Mouse (Mus musculus): ENCODE measurements around the gene Klk1b26.
A peak's percentile ranks its signal among the peaks of the same experiment; 100 is the strongest.
"Not testable (repeated sequence)": the region's sequence is repeated elsewhere in the genome, so short reads cannot be mapped to it uniquely, and the experiment has no call there.

Gene Klk1b26

DNA sequence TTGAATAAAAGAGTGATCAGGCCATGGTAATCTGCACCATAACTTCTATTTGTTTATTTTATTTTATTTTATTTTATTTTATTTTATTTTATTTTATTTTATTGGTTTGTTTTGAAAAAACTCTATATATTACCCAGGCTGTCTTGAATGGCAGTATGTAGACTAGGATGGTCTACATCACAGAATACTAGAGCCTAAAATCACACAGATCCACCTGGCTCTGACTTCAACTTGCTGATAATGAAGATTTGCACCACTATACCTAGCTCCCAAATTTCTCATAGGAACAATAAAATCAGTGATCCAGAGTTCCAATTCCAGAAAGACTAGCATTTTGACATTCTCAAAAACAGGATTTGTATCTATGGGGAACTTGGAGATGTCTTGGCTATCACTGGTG lies at the start of gene Klk1b26:
Klk1b26 (plus strand) TSS at position 301 of the 400 bp plus-strand sequence.
- DNase-seq (ENCODE audit: low read depth, low spot score): not testable (repeated sequence)

DNA sequence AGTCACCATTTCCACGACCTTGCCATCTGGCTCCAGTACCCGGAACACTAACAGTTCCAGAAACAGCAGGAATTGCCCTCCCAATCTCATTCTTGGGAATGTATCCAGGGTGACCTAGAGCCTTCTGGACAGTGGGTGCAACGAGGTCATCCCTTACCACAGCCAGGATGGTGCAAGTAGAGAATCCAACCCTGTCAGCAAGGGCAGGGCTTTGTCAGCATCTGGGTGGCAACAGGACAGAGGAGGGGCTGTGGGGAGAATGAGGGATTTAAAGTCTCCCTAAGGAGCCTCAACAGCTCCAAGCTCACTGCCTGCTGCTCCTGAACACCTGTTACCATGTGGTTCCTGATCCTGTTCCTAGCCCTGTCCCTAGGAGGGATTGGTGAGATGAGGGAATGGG lies 45.5 kb upstream of the Klk1b26 start, which contains the start of gene Klk1b1:
Klk1b1 (plus strand) TSS at position 301 of the 400 bp plus-strand sequence.
- no peak for DNase-seq (ENCODE audit: low read depth, low spot score)

DNA sequence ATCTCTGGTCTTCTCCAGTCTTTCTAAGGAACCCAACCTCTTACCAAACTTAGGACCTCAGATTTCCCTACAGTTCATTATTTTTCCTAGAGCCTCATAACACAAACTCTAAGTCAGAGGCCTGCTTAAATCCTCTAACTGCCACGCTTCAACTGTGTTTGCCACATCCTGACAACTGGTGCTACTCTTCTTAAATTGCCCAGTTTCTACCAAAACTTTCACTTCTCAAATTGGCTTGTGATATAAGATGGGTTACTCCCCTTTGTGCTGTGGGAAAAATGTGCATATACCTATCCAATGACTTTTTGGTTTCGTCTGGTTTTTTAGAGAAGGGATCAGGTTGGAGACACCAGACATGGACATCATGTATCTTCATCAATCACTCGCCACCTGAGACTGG lies 44.9 kb upstream of the Klk1b26 start:
- peak; percentile 10 for DNase-seq (ENCODE audit: low read depth, low spot score)

DNA sequence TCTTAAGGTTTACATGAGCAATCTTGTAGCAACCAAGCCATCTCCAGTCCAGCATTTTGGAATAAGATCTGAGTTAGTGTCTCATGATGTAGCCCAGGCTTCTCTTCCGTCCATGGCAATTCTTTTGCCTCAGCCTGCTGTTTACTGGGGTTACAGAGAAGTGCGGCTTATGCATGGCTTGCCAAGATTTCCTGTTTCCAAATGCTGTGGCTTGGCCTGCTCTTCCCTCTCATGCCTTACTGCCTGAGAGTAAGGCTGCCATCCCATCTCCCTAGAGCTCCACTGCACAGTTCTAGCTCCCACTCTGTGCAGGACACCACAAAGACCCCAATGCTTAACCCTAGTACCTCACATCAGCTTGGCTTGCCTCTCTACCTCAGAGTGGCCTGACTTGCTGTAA lies 44.4 kb upstream of the Klk1b26 start:
- no peak for DNase-seq (ENCODE audit: low read depth, low spot score)

DNA sequence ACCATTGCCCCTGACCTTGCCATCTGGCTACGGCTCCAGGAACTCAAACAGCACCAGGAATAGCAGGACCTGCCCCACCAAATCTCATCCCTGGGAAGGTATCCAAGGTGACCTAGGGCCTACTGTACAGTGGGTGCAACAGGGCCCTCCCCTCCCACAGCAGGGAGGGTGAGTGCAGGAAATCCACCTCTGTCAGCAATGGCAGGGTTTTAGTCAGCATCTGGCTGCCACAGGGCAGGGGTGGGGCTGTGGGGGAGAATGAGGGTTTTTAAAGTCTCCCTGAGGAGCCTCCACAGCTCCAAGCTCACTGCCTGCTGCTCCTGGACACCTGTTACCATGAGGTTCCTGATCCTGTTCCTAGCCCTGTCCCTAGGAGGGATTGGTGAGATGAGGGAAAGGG lies 36.2 kb upstream of the Klk1b26 start, which contains the start of gene Klk1b9:
Klk1b9 (plus strand) TSS at position 301 of the 400 bp plus-strand sequence.
- DNase-seq (ENCODE audit: low read depth, low spot score): not testable (repeated sequence)

DNA sequence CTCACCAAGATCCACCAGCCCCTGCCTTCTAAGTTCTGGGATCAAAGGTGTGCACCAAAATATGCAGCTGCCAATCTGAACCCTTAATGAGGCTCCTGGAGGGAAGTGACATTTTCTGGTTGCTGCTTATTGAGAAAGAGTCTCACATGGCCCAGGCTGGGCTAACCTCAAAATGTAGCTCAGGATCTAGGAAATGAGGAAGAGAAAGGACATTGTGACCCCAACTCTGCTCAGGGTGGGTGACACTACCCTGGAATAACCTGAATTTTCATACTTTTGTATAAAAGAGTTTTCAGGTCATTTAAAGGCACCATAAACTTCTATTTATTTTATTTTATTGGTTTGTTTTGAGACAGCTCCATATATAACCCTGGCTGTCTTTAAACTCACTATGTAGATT lies 26.3 kb upstream of the Klk1b26 start:
- DNase-seq (ENCODE audit: low read depth, low spot score): no peak

DNA sequence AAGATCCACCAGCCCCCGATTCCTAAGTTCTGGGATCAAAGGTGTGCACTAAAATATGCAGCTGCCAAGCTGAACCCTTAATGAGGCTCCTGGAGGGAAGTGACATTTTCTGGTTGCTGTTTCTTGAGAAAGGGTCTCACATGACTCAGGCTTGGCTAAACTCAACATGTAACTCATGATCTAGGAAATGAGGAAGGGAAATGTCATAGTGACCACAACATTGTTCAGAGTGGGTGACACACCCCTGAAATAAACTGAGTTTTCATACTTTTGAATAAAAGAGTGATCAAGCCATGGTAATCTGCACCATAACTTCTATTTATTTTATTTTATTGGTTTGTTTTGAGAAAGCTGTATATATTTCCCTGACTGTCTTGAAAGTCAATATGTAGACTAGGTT lies 17.1 kb upstream of the Klk1b26 start:
- not testable (repeated sequence) for DNase-seq (ENCODE audit: low read depth, low spot score)

DNA sequence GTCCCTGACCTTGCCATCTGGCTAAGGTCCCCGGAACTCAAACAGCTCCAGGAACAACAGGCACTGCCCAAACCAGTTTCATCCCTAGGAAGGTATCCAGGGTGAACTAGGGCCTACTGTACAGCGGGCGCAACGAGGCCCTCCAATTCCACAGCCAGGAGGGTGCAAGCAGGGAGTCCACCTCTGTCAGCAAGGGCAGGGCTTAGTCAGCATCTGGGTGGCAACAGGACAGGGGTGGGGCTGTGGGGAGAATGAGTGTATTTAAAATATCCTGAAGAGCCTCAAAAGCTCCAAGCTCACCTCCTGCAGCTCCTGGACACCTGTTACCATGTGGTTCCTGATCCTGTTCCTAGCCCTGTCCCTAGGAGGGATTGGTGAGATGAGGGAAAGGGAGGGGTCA lies 16.4 kb upstream of the Klk1b26 start, which contains the start of gene Klk1b11:
Klk1b11 (plus strand) TSS at position 301 of the 400 bp plus-strand sequence.
- DNase-seq (ENCODE audit: low read depth, low spot score): not testable (repeated sequence)

DNA sequence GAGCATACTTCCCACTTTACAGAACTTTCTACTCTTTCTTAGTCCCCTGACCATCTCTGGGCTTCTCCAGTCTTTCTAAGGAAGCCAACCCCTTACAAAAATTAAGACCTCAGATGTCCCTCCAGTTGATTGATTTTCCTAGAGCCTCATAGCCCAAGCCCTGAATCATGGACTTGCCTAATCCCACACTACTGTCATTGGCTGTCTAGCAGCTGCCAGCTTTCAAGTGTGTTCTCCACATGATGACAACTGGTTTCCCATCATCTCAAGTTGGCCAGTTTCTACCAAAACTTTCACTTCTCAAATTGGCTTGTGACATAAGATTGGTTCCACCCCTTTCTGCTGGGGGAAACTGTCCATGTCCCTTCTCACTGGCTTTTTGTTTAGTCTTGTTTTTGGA lies 7.1 kb upstream of the Klk1b26 start:
- peak; percentile 51 for DNase-seq (ENCODE audit: low read depth, low spot score)

DNA sequence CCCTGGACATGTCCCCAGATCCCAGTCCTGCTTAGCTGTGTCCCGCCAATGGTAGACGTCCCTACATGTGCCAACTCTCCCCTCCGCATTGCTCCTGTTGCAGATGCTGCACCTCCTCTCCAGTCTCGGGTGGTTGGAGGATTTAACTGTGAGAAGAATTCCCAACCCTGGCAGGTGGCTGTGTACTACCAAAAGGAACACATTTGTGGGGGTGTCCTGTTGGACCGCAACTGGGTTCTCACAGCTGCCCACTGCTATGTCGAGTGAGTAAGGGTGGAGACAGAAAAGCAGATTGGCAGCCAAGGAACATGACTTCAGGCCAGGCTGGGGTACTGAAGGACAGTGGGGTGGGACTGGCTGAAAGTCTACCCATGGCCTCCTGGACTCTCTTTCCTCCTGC lies 2.7 kb downstream of the Klk1b26 start:
- not testable (repeated sequence) for DNase-seq (ENCODE audit: low read depth, low spot score)

DNA sequence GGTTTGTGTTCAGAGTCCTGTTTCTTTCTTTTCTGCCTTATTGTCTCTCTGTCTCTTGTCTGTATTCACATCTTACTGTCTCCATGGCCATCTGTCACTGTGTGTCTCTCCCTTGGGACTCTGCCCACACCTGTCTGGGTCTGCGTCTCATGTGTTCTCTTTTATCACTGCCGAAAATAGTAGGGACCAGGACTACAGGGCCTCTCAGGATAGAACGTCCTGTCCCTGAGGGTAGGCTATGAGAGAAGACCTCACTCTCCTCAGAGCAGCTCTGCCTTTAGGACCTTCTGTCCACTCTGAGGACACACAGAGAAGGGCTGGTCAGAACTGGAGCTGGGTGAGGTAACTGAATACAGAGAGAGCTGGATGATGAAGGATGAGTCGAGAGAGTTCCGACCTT lies 3.1 kb downstream of the Klk1b26 start:
- DNase-seq (ENCODE audit: low read depth, low spot score): no peak

DNA sequence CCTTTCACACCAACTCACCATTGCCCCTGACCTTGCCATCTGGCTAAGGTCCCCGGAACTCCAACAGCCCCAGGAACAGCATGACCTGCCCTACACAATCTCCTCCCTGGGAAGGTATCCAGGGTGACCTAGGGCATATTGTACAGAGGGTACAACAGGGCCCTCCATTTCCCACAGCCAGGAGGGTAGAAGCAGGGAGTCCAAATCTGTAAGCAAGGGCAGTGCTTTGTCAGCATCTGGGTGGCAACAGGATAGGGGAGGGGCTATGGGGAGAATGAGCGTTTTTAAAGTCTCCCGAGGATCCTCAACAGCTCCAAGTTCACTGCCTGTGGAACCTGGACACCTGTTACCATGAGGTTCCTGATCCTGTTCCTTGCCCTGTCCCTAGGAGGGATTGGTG lies 40.0 kb downstream of the Klk1b26 start, which contains the start of gene Klk1b27:
Klk1b27 (plus strand) TSS at position 301 of the 400 bp plus-strand sequence.
- DNase-seq (ENCODE audit: low read depth, low spot score): not testable (repeated sequence)
